Mouse (Mus musculus) spleen, postnatal 10 days (tissue): Measurements from ENCODE around the gene Olfr794.

ENCODE experiments used
- DNase-seq, 2 experiments: peaks; one replicate each; pipeline ENCODE4 v3.0.0; 2021 to 2022; ENCODE audit warnings: low spot score in 2 of 2

Olfr794 gene

GRCm38 (mm10) chr10:129567355-129567754, at the start of gene Olfr794:
TSS of gene Olfr794 (plus strand) at chr10:129567655.
- no peak for DNase-seq

- DNase-seq = no peak
These were observed 46.0 kb upstream of the Olfr794 start, which contains the start of gene Olfr791 for GRCm38 (mm10) chr10:129521492-129521891. TSS of gene Olfr791 (plus strand) at chr10:129521792.

GRCm38 (mm10) chr10:129538862-129539261, 28.6 kb upstream of the Olfr794 start, which contains the start of gene Olfr792:
TSS of gene Olfr792 (plus strand) at chr10:129539162.
- DNase-seq = no peak

GRCm38 (mm10) chr10:129549354-129549753, 18.1 kb upstream of the Olfr794 start:
- DNase-seq = no peak

GRCm38 (mm10) chr10:129577066-129577465, 9.6 kb downstream of the Olfr794 start:
- DNase-seq = no peak

GRCm38 (mm10) chr10:129612470-129612869, 45.0 kb downstream of the Olfr794 start, which contains the start of gene Olfr796:
TSS of gene Olfr796 (minus strand) at chr10:129612570.
- no peak for DNase-seq

- no peak for DNase-seq
These were observed 54.3 kb downstream of the Olfr794 start for GRCm38 (mm10) chr10:129621724-129622123.
